Mouse (Mus musculus): ENCODE measurements around the gene Gnaz.

GRCm38 (mm10) chr10:75020271-75020670, 53.3 kb downstream of the Gnaz start:
- TF ChIP-seq MAX (IDR thresholded peaks at IDR 0.05), result no peak
- no peak for TF ChIP-seq CTCF (IDR thresholded peaks at IDR 0.05; ENCODE audit: control insufficient read depth, insufficient read depth, insufficient read length)
- TF ChIP-seq MYOG (IDR thresholded peaks at IDR 0.05; ENCODE audit: control insufficient read depth, extremely low read depth, insufficient read length), result no peak
- no peak for TF ChIP-seq FOSL1 (IDR thresholded peaks at IDR 0.05; ENCODE audit: insufficient read depth, low read length, poor library complexity, severe bottlenecking)
- TF ChIP-seq USF1 (IDR thresholded peaks at IDR 0.05; ENCODE audit: low read depth), result no peak
- no peak for TF ChIP-seq CEBPB (IDR thresholded peaks at IDR 0.05; ENCODE audit: low read depth)
- TF ChIP-seq MYOD1 (IDR thresholded peaks at IDR 0.05; ENCODE audit: control insufficient read depth, insufficient read length, low read depth), result no peak
